Mouse (Mus musculus): ENCODE measurements around the gene Lactb. TPM values are rescaled to one million over a fixed set of nuclear protein-coding genes. Genes with fewer than 3 reads are reported as not detected.

Lactb gene
- total and polyA plus RNA-seq, 3 experiments = 27.0 to 108 (median 36.9) TPM

- Histone ChIP-seq H3K9me3 (replicated peaks; ENCODE audit: insufficient read depth, low read length) (no peaks in the 10 kb centered on the region), H3K27me3 (ENCODE audit: control insufficient read depth in 1 of 2, insufficient read depth in 2 of 2, low read length in 2 of 2) (no peaks in the 10 kb centered on the region), H3K36me3 (ENCODE audit: control insufficient read depth in 1 of 2, insufficient read depth in 2 of 2, low read length in 2 of 2) (peaks cover 0 to 35% of the 10 kb centered on the region in 2 experiments; a peak in 3 of 4 replicates), H3K9ac (ENCODE audit: control insufficient read depth, low read depth, low read length, poor library complexity, severe bottlenecking) (no peak overlapping the region), H3K4me3 (ENCODE audit: control insufficient read depth in 1 of 2, insufficient read depth in 1 of 2, low read depth in 2 of 2, low read length in 2 of 2) (no peak overlapping the region), H3K79me2 (ENCODE audit: control insufficient read depth, insufficient read depth, low read length, poor library complexity) (no peaks in the 10 kb centered on the region), H3K4me1 (ENCODE audit: control insufficient read depth in 1 of 2, insufficient read depth in 2 of 2, low read length in 2 of 2) (peaks cover 9 to 27% of the 10 kb centered on the region in 2 experiments), H3K27ac (ENCODE audit: control insufficient read depth, low read depth, low read length) (peak overlapping the region; percentile 56)
- TF ChIP-seq TBP (IDR thresholded peaks at IDR 0.05; ENCODE audit: low read depth, low read length) (peak; percentile 97), SIN3A (IDR thresholded peaks at IDR 0.05; ENCODE audit: low read length) (peak; percentile 70), CHD1 (IDR thresholded peaks at IDR 0.05; ENCODE audit: low read depth, low read length) (no peak), TAL1 (IDR thresholded peaks at IDR 0.05; ENCODE audit: low read length) (peak; percentile 51), RCOR1 (IDR thresholded peaks at IDR 0.05; ENCODE audit: low read depth, low read length) (peak; percentile 57; the same call in 1 of the 2 replicates), KAT2A (conservative IDR thresholded peaks at IDR 0.05; ENCODE audit: low read depth, low read length) (0 out of 2 replicates have a peak, but pooled peaks have one; percentile 10), EP300 (IDR thresholded peaks at IDR 0.05; ENCODE audit: low read depth in 1 of 2, low read length in 2 of 2) (peak; percentile 65 to 70), NRF1 (IDR thresholded peaks at IDR 0.05; ENCODE audit: insufficient read depth, low read depth, low read length, poor library complexity, severe bottlenecking) (no peak), MAX (IDR thresholded peaks at IDR 0.05; ENCODE audit: low read length) (no peak), GATA1 (IDR thresholded peaks at IDR 0.05; ENCODE audit: low read depth, low read length) (peak; percentile 79), MXI1 (IDR thresholded peaks at IDR 0.05; ENCODE audit: low read depth, low read length) (peak; percentile 57; the same call in 1 of the 2 replicates), POLR2A (IDR thresholded peaks at IDR 0.05; ENCODE audit: control insufficient read depth in 1 of 2, insufficient read depth in 1 of 2, low read depth in 1 of 2, low read length in 2 of 2, poor library complexity in 1 of 2) (no peak), E2F4 (IDR thresholded peaks at IDR 0.05; ENCODE audit: borderline replicate concordance, low read depth, low read length) (no peak), TCF12 (IDR thresholded peaks at IDR 0.05; ENCODE audit: low read depth, low read length) (peak; percentile 79), MEF2A (IDR thresholded peaks at IDR 0.05; ENCODE audit: extremely low read depth, insufficient replicate concordance, low read depth, low read length, poor library complexity, severe bottlenecking) (peak; percentile 16; the same call in 1 of the 2 replicates), ETS1 (IDR thresholded peaks at IDR 0.05; ENCODE audit: low read depth, low read length) (peak; percentile 75), MYC (IDR thresholded peaks at IDR 0.05; ENCODE audit: low read depth, low read length) (0 out of 2 replicates have a peak, but pooled peaks have one; percentile 24), CTCF (IDR thresholded peaks at IDR 0.05 in 2 of 3, conservative IDR thresholded peaks at IDR 0.05 in 1 of 3; ENCODE audit: control insufficient read depth in 1 of 3, insufficient read depth in 1 of 3, low read depth in 2 of 3, low read length in 3 of 3, poor library complexity in 1 of 3, severe bottlenecking in 1 of 3) (no peak), BHLHE40 (IDR thresholded peaks at IDR 0.05; ENCODE audit: borderline replicate concordance, low read depth, low read length) (peak; percentile 37; the same call in 1 of the 2 replicates), UBTF (IDR thresholded peaks at IDR 0.05; ENCODE audit: borderline replicate concordance, insufficient read depth, low read depth, low read length) (peak; percentile 95; the same call in 1 of the 2 replicates)
- peak; percentile 82 for DNase-seq (ENCODE audit: low read depth, low spot score)
These were observed 44.8 kb upstream of the Lactb start for GRCm38 (mm10) chr9:67020063-67020462.
